Mouse (Mus musculus): ENCODE data around the gene Trpc7. TPM values are rescaled to one million over a fixed set of nuclear protein-coding genes. Genes with fewer than 3 reads are reported as not detected.

The Trpc7 gene
- not detected in 2 replicates for total RNA-seq (2017)

GRCm38 (mm10) chr13:56895893-56896292 lies at the start of gene Trpc7:
Gene Trpc7, minus strand, starts transcription at chr13:56895993.
- ATAC-seq (ENCODE audit: extremely low read depth, insufficient number of reproducible peaks, low FRiP score, poor library complexity, severe bottlenecking), result no peak

GRCm38 (mm10) chr13:56939261-56939660 lies 43.5 kb upstream of the Trpc7 start:
- ATAC-seq (ENCODE audit: extremely low read depth, insufficient number of reproducible peaks, low FRiP score, poor library complexity, severe bottlenecking), result no peak

GRCm38 (mm10) chr13:56933832-56934510 lies 38.2 kb upstream of the Trpc7 start:
- ATAC-seq (ENCODE audit: extremely low read depth, insufficient number of reproducible peaks, low FRiP score, poor library complexity, severe bottlenecking), result no peak

- no peak for ATAC-seq (ENCODE audit: extremely low read depth, insufficient number of reproducible peaks, low FRiP score, poor library complexity, severe bottlenecking)
Observed at GRCm38 (mm10) chr13:56930421-56930820, 34.6 kb upstream of the Trpc7 start.

- no peak for ATAC-seq (ENCODE audit: extremely low read depth, insufficient number of reproducible peaks, low FRiP score, poor library complexity, severe bottlenecking)
Observed at GRCm38 (mm10) chr13:56922976-56923375, 27.2 kb upstream of the Trpc7 start.

GRCm38 (mm10) chr13:56921251-56921650 lies 25.5 kb upstream of the Trpc7 start:
- no peak for ATAC-seq (ENCODE audit: extremely low read depth, insufficient number of reproducible peaks, low FRiP score, poor library complexity, severe bottlenecking)

- ATAC-seq (ENCODE audit: extremely low read depth, insufficient number of reproducible peaks, low FRiP score, poor library complexity, severe bottlenecking), result no peak
Observed at GRCm38 (mm10) chr13:56914721-56915120, 18.9 kb upstream of the Trpc7 start.

GRCm38 (mm10) chr13:56911093-56911492 lies 15.3 kb upstream of the Trpc7 start:
- no peak for ATAC-seq (ENCODE audit: extremely low read depth, insufficient number of reproducible peaks, low FRiP score, poor library complexity, severe bottlenecking)

GRCm38 (mm10) chr13:56895386-56895785 lies 407 bp downstream of the Trpc7 start:
- no peak for ATAC-seq (ENCODE audit: extremely low read depth, insufficient number of reproducible peaks, low FRiP score, poor library complexity, severe bottlenecking)

GRCm38 (mm10) chr13:56894543-56894942 lies 1.2 kb downstream of the Trpc7 start:
- no peak for ATAC-seq (ENCODE audit: extremely low read depth, insufficient number of reproducible peaks, low FRiP score, poor library complexity, severe bottlenecking)

GRCm38 (mm10) chr13:56889888-56890287 lies 5.9 kb downstream of the Trpc7 start:
- no peak for ATAC-seq (ENCODE audit: extremely low read depth, insufficient number of reproducible peaks, low FRiP score, poor library complexity, severe bottlenecking)

- no peak for ATAC-seq (ENCODE audit: extremely low read depth, insufficient number of reproducible peaks, low FRiP score, poor library complexity, severe bottlenecking)
Observed at GRCm38 (mm10) chr13:56882931-56883330, 12.9 kb downstream of the Trpc7 start.

- no peak for ATAC-seq (ENCODE audit: extremely low read depth, insufficient number of reproducible peaks, low FRiP score, poor library complexity, severe bottlenecking)
Observed at GRCm38 (mm10) chr13:56864567-56864966, 31.2 kb downstream of the Trpc7 start.

GRCm38 (mm10) chr13:56862011-56862410 lies 33.8 kb downstream of the Trpc7 start:
- no peak for ATAC-seq (ENCODE audit: extremely low read depth, insufficient number of reproducible peaks, low FRiP score, poor library complexity, severe bottlenecking)

- ATAC-seq (ENCODE audit: extremely low read depth, insufficient number of reproducible peaks, low FRiP score, poor library complexity, severe bottlenecking), result no peak
Observed at GRCm38 (mm10) chr13:56854506-56854905, 41.3 kb downstream of the Trpc7 start.

- no peak for ATAC-seq (ENCODE audit: extremely low read depth, insufficient number of reproducible peaks, low FRiP score, poor library complexity, severe bottlenecking)
Observed at GRCm38 (mm10) chr13:56853436-56853835, 42.4 kb downstream of the Trpc7 start.

- no peak for ATAC-seq (ENCODE audit: extremely low read depth, insufficient number of reproducible peaks, low FRiP score, poor library complexity, severe bottlenecking)
Observed at GRCm38 (mm10) chr13:56845866-56846265, 49.9 kb downstream of the Trpc7 start.

GRCm38 (mm10) chr13:56815471-56815870 lies 80.3 kb downstream of the Trpc7 start:
- no peak for ATAC-seq (ENCODE audit: extremely low read depth, insufficient number of reproducible peaks, low FRiP score, poor library complexity, severe bottlenecking)

- ATAC-seq (ENCODE audit: extremely low read depth, insufficient number of reproducible peaks, low FRiP score, poor library complexity, severe bottlenecking), result no peak
Observed at GRCm38 (mm10) chr13:56806776-56807490, 88.9 kb downstream of the Trpc7 start.

- ATAC-seq (ENCODE audit: extremely low read depth, insufficient number of reproducible peaks, low FRiP score, poor library complexity, severe bottlenecking), result no peak
Observed at GRCm38 (mm10) chr13:56805131-56805530, 90.7 kb downstream of the Trpc7 start.

Data from neutrophil, adult 5-6 weeks (primary cell).